Mouse (Mus musculus) hindbrain, postnatal 0 days (tissue): Measurements from ENCODE around the gene Amotl1. TPM values are rescaled to one million over a fixed set of nuclear protein-coding genes. Genes with fewer than 3 reads are reported as not detected.
"Not testable (repeated sequence)": the region's sequence is repeated elsewhere in the genome, so short reads cannot be mapped to it uniquely, and the experiment has no call there.

ENCODE experiments used
- ATAC-seq: fragments of 200-750 bp; cut with Nextera tagmentation; 2 replicates; pipeline ENCODE4 v1.8.0; 2017; ENCODE audit warnings: mild to moderate bottlenecking, moderate TSS enrichment, moderate library complexity
- DNase-seq: peaks from one replicate; pipeline ENCODE4 v3.0.0-alpha.2; 2015; ENCODE audit warnings: low spot score
- H3K27ac ChIP-seq: fragments of 300-500 bp; sonication (generic); 2 replicates; pipeline ENCODE4 v1.5.1; 2014; ENCODE audit warnings: mild to moderate bottlenecking
- H3K27me3 ChIP-seq: fragments of 300-500 bp; sonication (generic); 2 replicates; pipeline ENCODE4 v1.6.1; 2014; ENCODE audit warnings: low read length, mixed read lengths; ENCODE audit not compliant: insufficient read depth
- H3K36me3 ChIP-seq: fragments of 300-500 bp; sonication (generic); 2 replicates; pipeline ENCODE4 v1.6.1; 2014; ENCODE audit warnings: low read length, mixed read lengths; ENCODE audit not compliant: insufficient read depth
- H3K4me1 ChIP-seq: fragments of 300-500 bp; sonication (generic); 2 replicates; pipeline ENCODE4 v1.6.1; 2014; ENCODE audit warnings: antibody characterized with exemption, low read length, mixed read lengths; ENCODE audit not compliant: insufficient read depth
- H3K4me2 ChIP-seq: fragments of 300-500 bp; sonication (generic); 2 replicates; pipeline ENCODE4 v1.6.1; 2014; ENCODE audit warnings: low read depth, mild to moderate bottlenecking, low read length, moderate library complexity, mixed read lengths
- H3K4me3 ChIP-seq: fragments of 300-500 bp; sonication (generic); 2 replicates; pipeline ENCODE4 v1.5.1; 2014; ENCODE audit warnings: low read length
- H3K9ac ChIP-seq: fragments of 300-500 bp; sonication (generic); replicated peaks from 2 replicates; pipeline ENCODE4 v1.6.1; 2014; ENCODE audit warnings: mild to moderate bottlenecking, low read length, moderate library complexity, mixed read lengths
- H3K9me3 ChIP-seq: fragments of 300-500 bp; sonication (generic); 2 replicates; pipeline ENCODE4 v1.6.1; 2016; ENCODE audit warnings: low read length, mixed read lengths
- CTCF ChIP-seq: IDR thresholded peaks from 2 replicates; pipeline ENCODE4 v1.5.1; 2016; ENCODE audit warnings: antibody characterized with exemption, control low read depth, low read depth
- WGBS: fragments of 180-500 bp; shearing (Covaris S2); extraction: QIAGEN DNeasy Blood & Tissue Kit; methylation state at CpG from one replicate; pipeline ENCODE4 v1.1.7; 2014; 5-methylcytosine and 5-hydroxymethylcytosine counted together
- polyA plus RNA-seq: library from polyadenylated mRNA; unstranded; fragments of >200 nt; fragmentation: Nextera tagmentation; extraction: Ambion mirVana; gene quantifications from 2 replicates; pipeline ENCODE4 v1.2.1, GENCODE M21; 2015
- total RNA-seq: library from RNA; depleted of rRNA; stranded (reverse); fragments of >200 nt; gene quantifications from 2 replicates; pipeline ENCODE4 v1.2.3, GENCODE M21; 2014

The Amotl1 gene
- total and polyA plus RNA-seq, 2 experiments from 2014 or later: 4.4 to 27.0 TPM

GRCm38 (mm10) chr9:14585702-14586101, 59.2 kb downstream of the Amotl1 start:
- no peak overlapping the region for H3K4me2 ChIP-seq
- no peak overlapping the region for H3K27ac ChIP-seq
- H3K4me1 ChIP-seq: no peaks in the 10 kb centered on the region
- DNase-seq (no peak), ATAC-seq (no peak)
- H3K36me3 ChIP-seq: no peaks in the 10 kb centered on the region
- H3K9me3 ChIP-seq: no peaks in the 10 kb centered on the region
- H3K4me3 ChIP-seq: no peak overlapping the region
- TF ChIP-seq CTCF: no peak
- H3K27me3 ChIP-seq: no peaks in the 10 kb centered on the region
- WGBS: 54% methylated on average over 1 of the region's 1 CpGs
- H3K9ac ChIP-seq: no peak overlapping the region

GRCm38 (mm10) chr9:14578960-14579359, 65.9 kb downstream of the Amotl1 start:
- no peak for TF ChIP-seq CTCF
- ATAC-seq: no peak
- WGBS: 90% methylated on average over 4 of the region's 4 CpGs

DNA sequence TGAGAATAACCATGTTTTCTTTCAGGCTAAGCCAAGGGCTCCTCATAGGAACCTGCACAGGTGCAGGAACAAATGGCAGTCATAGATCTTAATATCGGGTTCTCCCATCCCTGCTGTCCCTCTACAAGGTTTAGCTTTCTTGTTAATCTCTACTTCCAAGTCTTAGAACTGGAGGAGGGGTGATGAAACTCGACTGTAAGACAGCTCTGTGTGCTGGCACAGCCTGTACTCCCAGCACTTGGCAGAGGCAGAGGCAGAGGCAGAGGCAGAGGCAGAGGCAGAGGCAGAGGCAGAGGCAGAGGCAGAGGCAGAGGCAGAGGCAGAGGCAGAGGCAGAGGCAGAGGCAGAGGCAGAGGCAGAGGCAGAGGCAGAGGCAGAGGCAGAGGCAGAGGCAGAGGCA, 68.5 kb downstream of the Amotl1 start:
- WGBS: 69% methylated on average over 2 of the region's 2 CpGs
- H3K4me1 ChIP-seq, H3K27me3 ChIP-seq, H3K27ac ChIP-seq, H3K4me3 ChIP-seq, H3K36me3 ChIP-seq, H3K4me2 ChIP-seq, H3K9me3 ChIP-seq, DNase-seq, ATAC-seq, H3K9ac ChIP-seq: not testable (repeated sequence)

More at GRCm38 (mm10) chr9:14578960-14579359, 65.9 kb downstream of the Amotl1 start:
- no peaks in the 10 kb centered on the region for H3K4me1 ChIP-seq
- no peak overlapping the region for H3K4me2 ChIP-seq
- H3K27ac ChIP-seq: no peak overlapping the region
- H3K9me3 ChIP-seq: no peaks in the 10 kb centered on the region
- no peaks in the 10 kb centered on the region for H3K36me3 ChIP-seq
- H3K4me3 ChIP-seq: no peak overlapping the region
- no peaks in the 10 kb centered on the region for H3K27me3 ChIP-seq
- H3K9ac ChIP-seq: no peak overlapping the region
- DNase-seq: no peak

GRCm38 (mm10) chr9:14574760-14575399, 70.0 kb downstream of the Amotl1 start:
- WGBS: 63% methylated on average over 12 of the region's 12 CpGs
- no peaks in the 10 kb centered on the region for H3K4me1 ChIP-seq
- peak; percentile 54 for DNase-seq
- TF ChIP-seq CTCF: no peak
- no peaks in the 10 kb centered on the region for H3K9me3 ChIP-seq
- H3K4me3 ChIP-seq: no peak overlapping the region
- H3K27me3 ChIP-seq: no peaks in the 10 kb centered on the region
- H3K9ac ChIP-seq: no peak overlapping the region
- H3K36me3 ChIP-seq: 0 out of 2 replicates have a peak, but pooled peaks cover 3% of the 10 kb centered on the region
- ATAC-seq: peak; percentile 82
- no peak overlapping the region for H3K4me2 ChIP-seq
- H3K27ac ChIP-seq: peak overlapping the region; percentile 66

- Histone ChIP-seq H3K27me3 (no peaks in the 10 kb centered on the region), H3K4me3 (no peak overlapping the region), H3K4me2 (no peak overlapping the region), H3K36me3 (peaks cover 8% of the 10 kb centered on the region; the same call in 1 of the 2 replicates), H3K4me1 (no peaks in the 10 kb centered on the region), H3K9ac (no peak overlapping the region), H3K9me3 (no peaks in the 10 kb centered on the region), H3K27ac (no peak overlapping the region)
- TF ChIP-seq CTCF: no peak
- WGBS: 95% methylated on average over 4 of the region's 4 CpGs
- ATAC-seq (no peak), DNase-seq (no peak)
Observed at GRCm38 (mm10) chr9:14569175-14569975, 75.5 kb downstream of the Amotl1 start.

GRCm38 (mm10) chr9:14568487-14568886, 76.4 kb downstream of the Amotl1 start:
- H3K9ac ChIP-seq: no peak overlapping the region
- TF ChIP-seq CTCF: no peak
- H3K9me3 ChIP-seq: no peaks in the 10 kb centered on the region
- WGBS: 96% methylated on average over 2 of the region's 2 CpGs
- no peak overlapping the region for H3K27ac ChIP-seq
- H3K4me2 ChIP-seq: no peak overlapping the region
- H3K36me3 ChIP-seq: peaks cover 8% of the 10 kb centered on the region; the same call in 1 of the 2 replicates
- no peak overlapping the region for H3K4me3 ChIP-seq
- no peaks in the 10 kb centered on the region for H3K4me1 ChIP-seq
- no peaks in the 10 kb centered on the region for H3K27me3 ChIP-seq
- ATAC-seq: no peak
- no peak for DNase-seq

DNA sequence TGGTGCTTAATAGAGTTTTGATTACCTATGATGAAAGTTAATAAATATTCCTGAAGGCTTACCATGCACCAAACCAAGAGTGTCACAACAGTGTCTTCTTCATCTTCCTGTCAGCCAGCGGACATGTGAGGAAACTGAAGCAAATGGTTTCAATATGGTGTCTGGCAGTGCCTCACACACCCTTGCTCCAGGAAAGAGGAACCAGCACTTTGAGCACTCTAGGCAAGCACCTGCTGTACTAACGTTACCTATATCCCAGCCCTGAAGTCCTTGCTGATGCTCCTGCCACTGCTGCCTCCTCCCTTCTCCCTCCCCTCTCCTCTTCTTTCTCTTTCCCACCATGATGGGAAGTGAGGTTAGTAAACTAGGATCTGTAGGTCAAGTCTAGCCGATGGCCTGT, 80.4 kb downstream of the Amotl1 start:
- ATAC-seq (no peak), DNase-seq (no peak)
- Histone ChIP-seq H3K27ac (no peak overlapping the region), H3K9me3 (no peaks in the 10 kb centered on the region), H3K36me3 (peaks cover 4% of the 10 kb centered on the region; the same call in 1 of the 2 replicates), H3K4me2 (no peak overlapping the region), H3K4me3 (no peak overlapping the region), H3K27me3 (no peaks in the 10 kb centered on the region), H3K4me1 (no peaks in the 10 kb centered on the region), H3K9ac (no peak overlapping the region)
- no peak for TF ChIP-seq CTCF
- 92% methylated on average over 3 of the region's 3 CpGs for WGBS
